In the genomic region with DNA sequence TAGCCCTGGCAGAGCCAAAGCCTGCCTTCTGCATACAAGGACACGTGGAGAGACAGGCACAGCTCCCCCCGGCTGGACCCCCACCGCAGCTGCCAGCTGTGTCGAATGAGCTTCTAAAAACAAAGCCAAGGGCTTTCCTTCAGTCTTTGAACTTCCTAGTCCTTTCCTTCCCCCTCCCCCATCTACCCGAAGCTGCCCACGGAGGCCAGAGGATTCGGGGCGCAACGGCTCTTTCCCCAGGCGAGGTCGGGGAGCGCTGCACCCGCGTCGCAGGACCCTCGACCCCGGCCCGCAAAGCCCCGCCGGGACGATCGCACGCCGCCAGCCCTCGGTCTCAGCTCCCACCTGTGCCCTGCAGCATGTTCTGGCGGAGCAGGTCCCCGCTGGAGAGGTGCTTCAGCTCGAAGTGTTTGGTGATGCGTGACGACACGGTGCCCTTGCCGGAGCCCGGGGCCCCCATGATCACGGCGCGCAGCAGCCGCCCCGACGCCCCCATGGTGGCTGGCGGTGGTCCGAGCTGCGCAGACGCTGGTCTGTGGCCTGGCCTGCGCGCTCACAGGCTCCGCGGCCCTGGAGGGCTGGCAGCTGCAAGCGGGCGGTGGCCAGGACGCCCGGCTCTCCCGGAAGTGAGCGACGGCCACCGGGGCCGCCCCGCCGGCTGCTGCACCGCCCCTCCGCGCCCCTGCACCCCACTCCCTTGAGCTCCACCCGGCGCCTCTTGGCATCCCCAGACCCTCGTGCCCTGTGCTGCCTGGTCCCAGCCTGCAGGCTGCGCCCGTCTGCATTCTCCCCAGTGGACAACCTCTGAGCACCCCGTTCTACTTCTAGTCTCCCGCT, we compare ENCODE assay signal across 8 mouse cellular contexts. TPM values are rescaled to one million over a fixed set of nuclear protein-coding genes. Genes with fewer than 3 reads are reported as not detected.
A peak's percentile ranks its signal among the peaks of the same experiment; 100 is the strongest.
DNase-seq lines count a peak whose midpoint lies in the region; ATAC-seq and TF ChIP-seq lines count a peak whose summit lies in the region.

Gene Ak3 (minus strand): TSS at position 628 of the 837 bp plus-strand sequence.

- no peaks in the 10 kb centered on the region for H3K9me3 ChIP-seq in hindbrain, embryonic 11.5 days (ENCODE audit: control insufficient read depth, low read length)
- no peaks in the 10 kb centered on the region for H3K9me3 ChIP-seq in lung, postnatal 0 days (ENCODE audit: low read length)

- H3K4me1 ChIP-seq in hindbrain, embryonic 11.5 days (replicated peaks; ENCODE audit: control insufficient read depth, insufficient read depth, low read length): no peaks in the 10 kb centered on the region
- no peaks in the 10 kb centered on the region for H3K4me1 ChIP-seq in lung, postnatal 0 days (ENCODE audit: insufficient read depth, low read depth, low read length)

- H3K4me3 ChIP-seq in hindbrain, embryonic 11.5 days (ENCODE audit: low read depth, low read length): peak within 1 kb of the TSS; percentile 73
- H3K4me3 ChIP-seq in lung, postnatal 0 days (ENCODE audit: low read depth, low read length): peak within 1 kb of the TSS; percentile 86

- H3K4me2 ChIP-seq in hindbrain, embryonic 11.5 days (replicated peaks; ENCODE audit: low read depth, low read length): peak within 1 kb of the TSS; percentile 64
- peak within 1 kb of the TSS; percentile 88 for H3K4me2 ChIP-seq in lung, postnatal 0 days (replicated peaks; ENCODE audit: low read depth, low read length)

- DNase-seq in NIH3T3 (ENCODE audit: low read depth): peak; percentile 83
- peak; percentile 83 to 86 for DNase-seq in cerebellum, postnatal 10 days
- DNase-seq in frontal cortex, postnatal 14 days (ENCODE audit: low spot score in 2 of 2): peak; percentile 48 to 59
- DNase-seq in hindbrain, embryonic 11.5 days (ENCODE audit: low spot score): peak; percentile 80
- peak; percentile 68 to 70 for DNase-seq in layer of hippocampus, postnatal 14 days (ENCODE audit: low spot score in 2 of 2)
- peak; percentile 88 for DNase-seq in lung, postnatal 0 days (ENCODE audit: low spot score)
- DNase-seq in ovary, postnatal 10 days (ENCODE audit: low spot score): peak; percentile 67
- peak; percentile 77 for DNase-seq in thymus, postnatal 10 days (ENCODE audit: low spot score in 2 of 2)

- H3K27me3 ChIP-seq in hindbrain, embryonic 11.5 days (ENCODE audit: control insufficient read depth, insufficient read depth, low read length): no peaks in the 10 kb centered on the region
- no peaks in the 10 kb centered on the region for H3K27me3 ChIP-seq in lung, postnatal 0 days (replicated peaks; ENCODE audit: insufficient read depth, low read length)

- under 1% methylated on average over 56 of the region's 68 CpGs for WGBS in hindbrain, embryonic 11.5 days
- under 1% methylated on average over 62 of the region's 68 CpGs for WGBS in lung, postnatal 0 days

- H3K27ac ChIP-seq in hindbrain, embryonic 11.5 days (ENCODE audit: low read depth, low read length): peak within 1 kb of the TSS; percentile 77
- H3K27ac ChIP-seq in lung, postnatal 0 days (ENCODE audit: low read length): peak within 1 kb of the TSS; percentile 95

- H3K9ac ChIP-seq in hindbrain, embryonic 11.5 days (ENCODE audit: low read depth, low read length): peak within 1 kb of the TSS; percentile 84
- H3K9ac ChIP-seq in lung, postnatal 0 days (replicated peaks; ENCODE audit: low read depth): peak within 1 kb of the TSS; percentile 93

- no peak for TF ChIP-seq EP300 in lung, postnatal 0 days (IDR thresholded peaks at IDR 0.05)

- TF ChIP-seq CTCF in lung, postnatal 0 days (IDR thresholded peaks at IDR 0.05): peak; percentile 62

- peak; percentile 92 for ATAC-seq in hindbrain, embryonic 11.5 days (ENCODE audit: low FRiP score)
- peak; percentile 87 for ATAC-seq in lung, postnatal 0 days

- H3K36me3 ChIP-seq in hindbrain, embryonic 11.5 days (ENCODE audit: control insufficient read depth, insufficient read depth, low read length): no peaks in the 10 kb centered on the region
- no peaks in the 10 kb centered on the region for H3K36me3 ChIP-seq in lung, postnatal 0 days (ENCODE audit: insufficient read depth, low read length)

RNA-seq across cellular contexts. Expression of gene Ak3, which starts in this region (rescaled TPM):
- 82.4 and 83.5 TPM in 2 replicates for polyA plus RNA-seq in hindbrain, embryonic 11.5 days (2014; fragmentation: Nextera tagmentation; extraction: Ambion mirVana)
- 10 to 100 TPM; 57.5 to 57.6 TPM for total RNA-seq in layer of hippocampus, postnatal 14 days (2021)
- polyA plus RNA-seq in lung, postnatal 0 days (2015; fragmentation: Nextera tagmentation; extraction: Ambion mirVana): 79.3 and 81.1 TPM in 2 replicates

Comparison
In these comparisons a context has a peak if more than half of its experiments do, and no peak if none do; other contexts are left out.
1. Peak in every context shown above with its lines: DNase-seq, ATAC-seq, H3K4me3 ChIP-seq and H3K27ac ChIP-seq.